Mouse (Mus musculus) neural tube, embryonic 14.5 days (tissue): ENCODE data around the gene Robo2. TPM values are rescaled to one million over a fixed set of nuclear protein-coding genes. Genes with fewer than 3 reads are reported as not detected.

ENCODE experiments used
- ATAC-seq: fragments of 200-750 bp; cut with Nextera tagmentation; 2 replicates; pipeline ENCODE4 v1.8.0; 2017; ENCODE audit warnings: low read depth, mild to moderate bottlenecking, moderate TSS enrichment, moderate library complexity
- H3K27ac ChIP-seq: fragments of 300-500 bp; sonication (generic); 2 replicates; pipeline ENCODE4 v1.5.1; 2014; ENCODE audit warnings: low read depth, mild to moderate bottlenecking, control low read depth, low read length, moderate library complexity, mixed read lengths
- H3K27me3 ChIP-seq: fragments of 300-500 bp; sonication (generic); 2 replicates; pipeline ENCODE4 v1.6.1; 2014; ENCODE audit warnings: low read length; ENCODE audit not compliant: control insufficient read depth, insufficient read depth
- H3K36me3 ChIP-seq: fragments of 300-500 bp; sonication (generic); 2 replicates; pipeline ENCODE4 v1.6.1; 2014; ENCODE audit warnings: low read length, mixed read lengths; ENCODE audit not compliant: control insufficient read depth, insufficient read depth
- H3K4me1 ChIP-seq: fragments of 300-500 bp; sonication (generic); 2 replicates; pipeline ENCODE4 v1.6.1; 2014; ENCODE audit warnings: low read length; ENCODE audit not compliant: control insufficient read depth, insufficient read depth
- H3K4me2 ChIP-seq: fragments of 300-500 bp; sonication (generic); 2 replicates; pipeline ENCODE4 v1.6.1; 2014; ENCODE audit warnings: mild to moderate bottlenecking, low read depth, low read length, control low read depth
- H3K4me3 ChIP-seq: fragments of 300-500 bp; sonication (generic); 2 replicates; pipeline ENCODE4 v1.5.1; 2014; ENCODE audit warnings: low read depth, low read length, control low read depth, mixed read lengths
- H3K9ac ChIP-seq: fragments of 300-500 bp; sonication (generic); replicated peaks from 2 replicates; pipeline ENCODE4 v1.6.1; 2014; ENCODE audit warnings: low read depth, mild to moderate bottlenecking, control low read depth, low read length, mixed read lengths
- H3K9me3 ChIP-seq: fragments of 300-500 bp; sonication (generic); 2 replicates; pipeline ENCODE4 v1.6.1; 2016; ENCODE audit warnings: low read length; ENCODE audit not compliant: control insufficient read depth
- WGBS: fragments of 180-500 bp; shearing (Covaris S2); extraction: QIAGEN DNeasy Blood & Tissue Kit; methylation state at CpG from one replicate; pipeline ENCODE4 v1.1.7; 2014; 5-methylcytosine and 5-hydroxymethylcytosine counted together
- polyA plus RNA-seq: library from polyadenylated mRNA; unstranded; fragments of >200 nt; fragmentation: Nextera tagmentation; extraction: Ambion mirVana; gene quantifications from 2 replicates; pipeline ENCODE4 v1.2.1, GENCODE M21; 2014

Gene Robo2
- polyA plus RNA-seq, 1 experiment from 2014 or later = 165 TPM

- H3K4me3 ChIP-seq = no peak overlapping the region
- H3K27ac ChIP-seq = no peak overlapping the region
- no peak overlapping the region for H3K9ac ChIP-seq
- WGBS = 90% methylated on average over 5 of the region's 5 CpGs
- no peaks in the 10 kb centered on the region for H3K36me3 ChIP-seq
- H3K9me3 ChIP-seq = no peaks in the 10 kb centered on the region
- H3K4me1 ChIP-seq = no peaks in the 10 kb centered on the region
- no peak overlapping the region for H3K4me2 ChIP-seq
- ATAC-seq = no peak
- no peaks in the 10 kb centered on the region for H3K27me3 ChIP-seq
Measured at GRCm38 (mm10) chr16:73873828-73874558, 537.6 kb downstream of the Robo2 start.

- no peak overlapping the region for H3K4me3 ChIP-seq
- no peaks in the 10 kb centered on the region for H3K27me3 ChIP-seq
- no peak overlapping the region for H3K27ac ChIP-seq
- no peak for ATAC-seq
- no peaks in the 10 kb centered on the region for H3K36me3 ChIP-seq
- H3K4me1 ChIP-seq = no peaks in the 10 kb centered on the region
- H3K9ac ChIP-seq = no peak overlapping the region
- WGBS = 64% methylated on average over 5 of the region's 5 CpGs
- no peak overlapping the region for H3K4me2 ChIP-seq
- no peaks in the 10 kb centered on the region for H3K9me3 ChIP-seq
Measured at GRCm38 (mm10) chr16:73870296-73870695, 541.3 kb downstream of the Robo2 start.

GRCm38 (mm10) chr16:73869527-73870212 is 542.0 kb downstream of the Robo2 start:
- no peaks in the 10 kb centered on the region for H3K36me3 ChIP-seq
- no peaks in the 10 kb centered on the region for H3K9me3 ChIP-seq
- H3K4me2 ChIP-seq = no peak overlapping the region
- 70% methylated on average over 7 of the region's 7 CpGs for WGBS
- ATAC-seq = no peak
- no peak overlapping the region for H3K27ac ChIP-seq
- H3K4me3 ChIP-seq = no peak overlapping the region
- H3K27me3 ChIP-seq = no peaks in the 10 kb centered on the region
- H3K4me1 ChIP-seq = peaks cover 3% of the 10 kb centered on the region; the same call in 1 of the 2 replicates
- H3K9ac ChIP-seq = no peak overlapping the region

- no peaks in the 10 kb centered on the region for H3K36me3 ChIP-seq
- H3K4me2 ChIP-seq = peak overlapping the region; percentile 4; the same call in 1 of the 2 replicates
- WGBS = 20% methylated on average over 9 of the region's 9 CpGs
- peak; percentile 49; the same call in 1 of the 2 replicates for ATAC-seq
- peaks cover 17% of the 10 kb centered on the region; the same call in 1 of the 2 replicates for H3K4me1 ChIP-seq
- no peak overlapping the region for H3K9ac ChIP-seq
- no peak overlapping the region; the same call in 1 of the 2 replicates for H3K27ac ChIP-seq
- H3K9me3 ChIP-seq = no peaks in the 10 kb centered on the region
- no peak overlapping the region for H3K4me3 ChIP-seq
- H3K27me3 ChIP-seq = no peaks in the 10 kb centered on the region
Measured at GRCm38 (mm10) chr16:73864625-73865024, 547.0 kb downstream of the Robo2 start.

- no peaks in the 10 kb centered on the region for H3K9me3 ChIP-seq
- 1% methylated on average over 3 of the region's 3 CpGs for WGBS
- ATAC-seq = no peak
- no peaks in the 10 kb centered on the region for H3K27me3 ChIP-seq
- no peak overlapping the region for H3K9ac ChIP-seq
- H3K36me3 ChIP-seq = no peaks in the 10 kb centered on the region
- no peak overlapping the region for H3K4me3 ChIP-seq
- peaks cover 17% of the 10 kb centered on the region; the same call in 1 of the 2 replicates for H3K4me1 ChIP-seq
- H3K4me2 ChIP-seq = no peak overlapping the region
- H3K27ac ChIP-seq = no peak overlapping the region
Measured at GRCm38 (mm10) chr16:73863748-73864147, 547.9 kb downstream of the Robo2 start.

- H3K4me1 ChIP-seq = 0 out of 2 replicates have a peak, but pooled peaks cover 6% of the 10 kb centered on the region
- no peaks in the 10 kb centered on the region for H3K27me3 ChIP-seq
- no peak overlapping the region for H3K27ac ChIP-seq
- no peaks in the 10 kb centered on the region for H3K36me3 ChIP-seq
- ATAC-seq = no peak
- no peak overlapping the region for H3K4me3 ChIP-seq
- no peak overlapping the region for H3K4me2 ChIP-seq
- H3K9ac ChIP-seq = no peak overlapping the region
- WGBS = 83% methylated on average over 2 of the region's 2 CpGs
- H3K9me3 ChIP-seq = no peaks in the 10 kb centered on the region
Measured at GRCm38 (mm10) chr16:73858717-73859116, 552.9 kb downstream of the Robo2 start.

GRCm38 (mm10) chr16:73855821-73856220 is 555.8 kb downstream of the Robo2 start:
- no peak overlapping the region for H3K4me2 ChIP-seq
- H3K9ac ChIP-seq = no peak overlapping the region
- H3K27me3 ChIP-seq = no peaks in the 10 kb centered on the region
- ATAC-seq = no peak
- H3K4me1 ChIP-seq = no peaks in the 10 kb centered on the region
- no peaks in the 10 kb centered on the region for H3K9me3 ChIP-seq
- no peak overlapping the region for H3K4me3 ChIP-seq
- 95% methylated on average over 3 of the region's 3 CpGs for WGBS
- no peaks in the 10 kb centered on the region for H3K36me3 ChIP-seq
- H3K27ac ChIP-seq = no peak overlapping the region
